Mouse (Mus musculus): ENCODE measurements around the gene Ttc28.

GRCm38 (mm10) chr5:110875286-110875685, 4.3 kb upstream of the Ttc28 start:
- TF ChIP-seq CHD2 (IDR thresholded peaks at IDR 0.05; ENCODE audit: low read depth, low read length) = no peak
- TF ChIP-seq ZC3H11A (IDR thresholded peaks at IDR 0.05; ENCODE audit: borderline replicate concordance, low read depth, low read length) = no peak
- TF ChIP-seq MAFK (IDR thresholded peaks at IDR 0.05; ENCODE audit: insufficient read depth, low read depth, low read length) = no peak
